Mouse (Mus musculus): ENCODE measurements at regions not wholly inside any gene's neighbourhood (a gene's known extent, or its start where the extent isn't known, plus 50 kb on each side); places are given as distances from the start of the nearest gene placed in this dataset.

GRCm38 (mm10) chr3:18743474-18743873 is 795.3 kb downstream of the Cypt12 start:
- TF ChIP-seq EP300 (IDR thresholded peaks at IDR 0.05) (no peak), CTCF (IDR thresholded peaks at IDR 0.05) (no peak)
